Mouse (Mus musculus) kidney, postnatal 4 days (tissue): ENCODE measurements around the gene Epha8.

Source experiments
- DNase-seq, 2 experiments: peaks; one replicate each; pipeline ENCODE4 v3.0.0; 2021; ENCODE audit warnings: mixed read lengths in 2 of 2

The Epha8 gene

GRCm38 (mm10) chr4:136954562-136954961 lies 2.1 kb downstream of the Epha8 start:
- DNase-seq = no peak

- no peak for DNase-seq
These were observed 7.2 kb downstream of the Epha8 start for GRCm38 (mm10) chr4:136949266-136949989.

- DNase-seq = peak in 1 of 2 experiments; percentile 38
These were observed 11.2 kb downstream of the Epha8 start for GRCm38 (mm10) chr4:136945397-136945796.

GRCm38 (mm10) chr4:136944558-136945350 lies 11.9 kb downstream of the Epha8 start:
- peak in 1 of 2 experiments; percentile 41 for DNase-seq

GRCm38 (mm10) chr4:136943175-136943574 lies 13.4 kb downstream of the Epha8 start:
- no peak for DNase-seq

GRCm38 (mm10) chr4:136942761-136943160 lies 13.9 kb downstream of the Epha8 start:
- peak; percentile 62 to 74 for DNase-seq

- no peak for DNase-seq
These were observed 18.7 kb downstream of the Epha8 start for GRCm38 (mm10) chr4:136937935-136938334.

- no peak for DNase-seq
These were observed 19.3 kb downstream of the Epha8 start for GRCm38 (mm10) chr4:136937344-136937743.

GRCm38 (mm10) chr4:136934746-136935613 lies 21.6 kb downstream of the Epha8 start:
- peak; percentile 64 to 69 for DNase-seq

GRCm38 (mm10) chr4:136930474-136930873 lies 26.1 kb downstream of the Epha8 start:
- DNase-seq = no peak

- DNase-seq = peak in 1 of 2 experiments; percentile 43
These were observed 27.7 kb downstream of the Epha8 start for GRCm38 (mm10) chr4:136928928-136929327.

GRCm38 (mm10) chr4:136925804-136926203 lies 30.8 kb downstream of the Epha8 start:
- DNase-seq = no peak

- peak; percentile 89 to 92 for DNase-seq
These were observed 32.1 kb downstream of the Epha8 start for GRCm38 (mm10) chr4:136924529-136924928.

- DNase-seq = no peak
These were observed 37.1 kb downstream of the Epha8 start for GRCm38 (mm10) chr4:136919526-136919925.

GRCm38 (mm10) chr4:136918834-136919233 lies 37.8 kb downstream of the Epha8 start:
- no peak for DNase-seq

- no peak for DNase-seq
These were observed 39.5 kb downstream of the Epha8 start for GRCm38 (mm10) chr4:136917165-136917524.

- peak; percentile 28 to 36 for DNase-seq
These were observed 40.1 kb downstream of the Epha8 start for GRCm38 (mm10) chr4:136916359-136917164.

GRCm38 (mm10) chr4:136912841-136913240 lies 43.8 kb downstream of the Epha8 start:
- no peak for DNase-seq

GRCm38 (mm10) chr4:136911804-136912203 lies 44.8 kb downstream of the Epha8 start:
- DNase-seq = no peak

- DNase-seq = no peak
These were observed 45.4 kb downstream of the Epha8 start for GRCm38 (mm10) chr4:136911211-136911646.

GRCm38 (mm10) chr4:136907809-136908208 lies 48.8 kb downstream of the Epha8 start:
- DNase-seq = no peak

- DNase-seq = peak; percentile 76 to 78
These were observed 49.6 kb downstream of the Epha8 start for GRCm38 (mm10) chr4:136907033-136907432.
